Mouse (Mus musculus) midbrain, embryonic 11.5 days (tissue): ENCODE measurements around the gene Mrgpra3. TPM values are rescaled to one million over a fixed set of nuclear protein-coding genes. Genes with fewer than 3 reads are reported as not detected.

Experiments
- ATAC-seq: fragments of 200-750 bp; cut with Nextera tagmentation; 2 replicates; pipeline ENCODE4 v1.8.0; 2017; ENCODE audit warnings: moderate TSS enrichment, moderate library complexity; ENCODE audit not compliant: low FRiP score
- DNase-seq: peaks from one replicate; pipeline ENCODE4 v3.0.0; 2015; ENCODE audit warnings: low spot score; ENCODE audit errors: missing footprints
- H3K27ac ChIP-seq: fragments of 300-500 bp; sonication (generic); 2 replicates; pipeline ENCODE4 v1.5.1; 2014; ENCODE audit warnings: low read depth, low read length
- H3K27me3 ChIP-seq: fragments of 300-500 bp; sonication (generic); 2 replicates; pipeline ENCODE4 v1.6.1; 2014; ENCODE audit warnings: mild to moderate bottlenecking, low read length, moderate library complexity, mixed read lengths; ENCODE audit not compliant: control insufficient read depth, insufficient read depth
- H3K36me3 ChIP-seq: fragments of 300-500 bp; sonication (generic); 2 replicates; pipeline ENCODE4 v1.6.1; 2014; ENCODE audit warnings: mild to moderate bottlenecking, low read length, moderate library complexity, mixed read lengths; ENCODE audit not compliant: control insufficient read depth, insufficient read depth
- H3K4me1 ChIP-seq: fragments of 300-500 bp; sonication (generic); 2 replicates; pipeline ENCODE4 v1.6.1; 2014; ENCODE audit warnings: low read length; ENCODE audit not compliant: control insufficient read depth, insufficient read depth
- H3K4me2 ChIP-seq: fragments of 300-500 bp; sonication (generic); 2 replicates; pipeline ENCODE4 v1.6.1; 2014; ENCODE audit warnings: mild to moderate bottlenecking, moderate library complexity
- H3K4me3 ChIP-seq: fragments of 300-500 bp; sonication (generic); 2 replicates; pipeline ENCODE4 v1.5.1; 2014; ENCODE audit warnings: low read depth, low read length
- H3K9ac ChIP-seq: fragments of 300-500 bp; sonication (generic); 2 replicates; pipeline ENCODE4 v1.6.1; 2014; ENCODE audit warnings: low read length
- H3K9me3 ChIP-seq: fragments of 300-500 bp; sonication (generic); 2 replicates; pipeline ENCODE4 v1.6.1; 2016; ENCODE audit warnings: low read length; ENCODE audit not compliant: control insufficient read depth
- WGBS: fragments of 180-500 bp; shearing (Covaris S2); extraction: QIAGEN DNeasy Blood & Tissue Kit; methylation state at CpG from one replicate; pipeline ENCODE4 v1.1.7; 2014; 5-methylcytosine and 5-hydroxymethylcytosine counted together
- polyA plus RNA-seq: library from polyadenylated mRNA; unstranded; fragments of >200 nt; fragmentation: Nextera tagmentation; extraction: Ambion mirVana; gene quantifications from 2 replicates; pipeline ENCODE4 v1.2.1, GENCODE M21; 2014

The Mrgpra3 gene
- polyA plus RNA-seq, result not detected in 2 replicates

GRCm38 (mm10) chr7:47601272-47601671 is at the start of gene Mrgpra3:
TSS of gene Mrgpra3 (minus strand) at chr7:47601372.
- H3K4me2 ChIP-seq, result no peak within 1 kb of the TSS
- H3K4me3 ChIP-seq, result no peak within 1 kb of the TSS
- 71% methylated on average over 2 of the region's 2 CpGs for WGBS
- H3K27me3 ChIP-seq, result no peaks in the 10 kb centered on the region
- DNase-seq (no peak), ATAC-seq (no peak)
- H3K9ac ChIP-seq, result no peak within 1 kb of the TSS
- no peaks in the 10 kb centered on the region for H3K36me3 ChIP-seq
- no peak within 1 kb of the TSS for H3K27ac ChIP-seq
- H3K4me1 ChIP-seq, result no peaks in the 10 kb centered on the region
- H3K9me3 ChIP-seq, result peaks cover 20% of the 10 kb centered on the region; the same call in 1 of the 2 replicates

Other genes with a start within 250 kb of the Mrgpra3 start
- gene Mrgpra1, start 247.1 kb downstream of the Mrgpra3 start, polyA plus RNA-seq, result not detected in 2 replicates
- gene Mrgpra2a, start 149.2 kb downstream of the Mrgpra3 start, polyA plus RNA-seq, result not detected in 2 replicates
- gene Mrgpra2b, start 72.5 kb downstream of the Mrgpra3 start, polyA plus RNA-seq, result 0.29 TPM in 1 of 2 replicates, not detected in the other